Mouse (Mus musculus) erythroblast, embryonic 14.5 days (primary cell): ENCODE measurements around the gene Pdss2.

ENCODE experiments used
- GATA1 ChIP-seq: IDR thresholded peaks from 2 replicates; pipeline ENCODE4 v1.6.1; 2012; ENCODE audit warnings: low read length, inconsistent platforms, mixed read lengths
- TAL1 ChIP-seq: IDR thresholded peaks from 3 replicates; pipeline ENCODE4 v1.6.1; 2012; ENCODE audit warnings: low read length, inconsistent platforms, mixed read lengths

DNA sequence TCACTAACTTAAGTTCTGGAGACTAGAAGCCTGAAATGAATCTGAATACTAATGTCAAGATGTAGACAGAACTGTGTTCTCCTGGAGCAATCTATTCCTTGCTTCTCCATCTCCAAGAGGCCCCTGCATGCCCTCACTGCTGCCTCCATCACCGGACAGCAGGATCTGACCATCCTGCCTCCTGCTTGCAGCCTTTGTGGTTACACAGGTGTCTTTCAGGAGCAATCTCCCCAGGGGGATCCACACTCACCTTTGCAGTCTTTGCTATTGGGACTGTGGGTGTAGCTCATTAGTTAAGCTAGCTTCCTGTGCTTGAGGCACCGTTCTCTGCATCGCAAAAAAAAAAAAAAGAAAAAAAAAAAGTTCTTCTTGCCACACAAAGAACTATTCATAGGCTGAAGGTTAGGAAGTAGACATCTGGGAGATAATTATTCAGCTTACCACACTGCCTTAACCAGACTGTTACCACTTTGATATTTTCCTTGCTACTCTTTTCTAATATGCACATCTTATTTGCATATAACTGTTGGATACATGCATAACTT is 23.0 kb downstream of the Pdss2 start:
- TF ChIP-seq GATA1 (no peak), TAL1 (no peak)
